Comparison of ENCODE assay signal across 21 mouse cellular contexts in the genomic region with DNA sequence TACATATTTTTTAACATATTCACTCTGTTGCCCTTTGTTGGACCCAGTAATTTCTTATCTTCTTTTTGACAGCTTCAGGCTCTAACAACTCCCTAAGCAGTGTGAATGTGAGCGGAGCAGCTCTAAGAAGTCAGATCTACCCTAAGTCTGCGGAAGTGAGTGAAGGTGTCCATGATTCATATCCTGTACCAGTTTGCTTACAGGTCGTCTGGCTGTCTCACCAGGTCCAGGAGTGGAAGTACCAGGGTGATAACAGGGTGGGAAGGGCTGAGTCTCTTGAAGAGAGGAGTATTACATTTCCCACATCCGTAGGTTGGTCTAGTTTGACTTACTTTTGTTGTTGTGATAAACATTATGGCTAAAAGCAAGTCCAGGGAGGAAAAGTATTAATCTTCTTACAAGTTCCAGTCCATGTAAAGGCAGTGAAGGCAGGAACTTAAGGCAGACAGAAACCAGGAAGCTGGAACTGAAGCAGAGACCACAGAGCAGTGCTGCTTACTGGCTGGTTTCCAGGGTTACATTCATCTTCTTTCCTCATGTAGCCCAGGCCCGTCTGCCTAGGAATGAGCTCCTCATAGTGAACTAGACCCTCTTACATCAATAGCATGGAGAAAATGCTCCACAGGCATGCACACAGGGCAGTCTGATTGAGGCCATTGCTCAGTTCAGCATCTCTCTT. TPM values are rescaled to one million over a fixed set of nuclear protein-coding genes. Genes with fewer than 3 reads are reported as not detected.
"Had no signal": no experiment of that assay in that cellular context is flagged by ENCODE, and none has a peak within 500 bp of the region (broad histone marks: within the 10 kb centered on the region; RNA-seq: fewer than 3 reads in every experiment).

No protein-coding gene starts in this region.

- H3K4me2 ChIP-seq: limb, embryonic 13.5 days; midbrain, embryonic 13.5 days; stomach, embryonic 15.5 days had no signal

- DNase-seq: kidney, adult 2 months; kidney, postnatal 36 days; layer of hippocampus, adult 9-11 months; left cerebral cortex, postnatal 4 days; lung, adult 18-20 months; lung, postnatal 4 days; right cerebral cortex, postnatal 14 days; thymus, adult 2 months; thymus, postnatal 36 days had no signal

- H3K27ac ChIP-seq: kidney, postnatal 0 days; limb, embryonic 13.5 days; liver, embryonic 14.5 days; midbrain, embryonic 13.5 days; stomach, embryonic 15.5 days had no signal

- H3K9me3 ChIP-seq: limb, embryonic 13.5 days; midbrain, embryonic 13.5 days; stomach, embryonic 15.5 days had no signal

- H3K4me3 ChIP-seq: limb, embryonic 13.5 days; midbrain, embryonic 13.5 days; myocyte; stomach, embryonic 15.5 days had no signal

- H3K9ac ChIP-seq: limb, embryonic 13.5 days; liver, embryonic 14.5 days; midbrain, embryonic 13.5 days; stomach, embryonic 15.5 days had no signal

- ATAC-seq: lung, postnatal 0 days; midbrain, embryonic 13.5 days had no signal

- H3K36me3 ChIP-seq: limb, embryonic 13.5 days; midbrain, embryonic 13.5 days; stomach, embryonic 15.5 days had no signal

- H3K27me3 ChIP-seq: limb, embryonic 13.5 days; midbrain, embryonic 13.5 days; stomach, embryonic 15.5 days had no signal

- H3K4me1 ChIP-seq: limb, embryonic 13.5 days; midbrain, embryonic 13.5 days; stomach, embryonic 15.5 days had no signal

RNA-seq across cellular contexts. Expression of a gene that starts 41.0 kb away (rescaled TPM):
- total RNA-seq: midbrain, postnatal 0 days; neutrophil, adult 5-6 weeks had no signal
- polyA plus RNA-seq: kidney, adult 2 months; kidney, postnatal 0 days; liver, adult 2 months; lung, postnatal 0 days; myocyte; neural tube, embryonic 11.5 days; spleen, adult 2 months had no signal
